Mouse (Mus musculus): ENCODE results near the gene Mrnip.

Mrnip gene

GRCm38 (mm10) chr11:50203302-50203827 lies 29.1 kb downstream of the Mrnip start:
- DNase-seq (ENCODE audit: low spot score in 2 of 2) = no peak

GRCm38 (mm10) chr11:50205434-50205833 lies 31.2 kb downstream of the Mrnip start:
- DNase-seq (ENCODE audit: low spot score in 2 of 2) = no peak

- no peak for DNase-seq (ENCODE audit: low spot score in 2 of 2)
Observed at GRCm38 (mm10) chr11:50206037-50206436, 31.8 kb downstream of the Mrnip start.

- DNase-seq (ENCODE audit: low spot score in 2 of 2) = no peak
Observed at GRCm38 (mm10) chr11:50207344-50207743, 33.1 kb downstream of the Mrnip start.

GRCm38 (mm10) chr11:50208039-50208438 lies 33.8 kb downstream of the Mrnip start:
- DNase-seq (ENCODE audit: low spot score in 2 of 2) = no peak

GRCm38 (mm10) chr11:50210101-50210504 lies 35.9 kb downstream of the Mrnip start:
- peak; percentile 92 for DNase-seq (ENCODE audit: low spot score in 2 of 2)

- DNase-seq (ENCODE audit: low spot score in 2 of 2) = peak; percentile 71 to 78
Observed at GRCm38 (mm10) chr11:50210505-50211151, 36.4 kb downstream of the Mrnip start, which contains the start of the genes Sqstm1 and Mgat4b. Gene Sqstm1 (minus strand): TSS chr11:50210827. Gene Mgat4b (plus strand): TSS chr11:50210890.

- no peak for DNase-seq (ENCODE audit: low spot score in 2 of 2)
Observed at GRCm38 (mm10) chr11:50211322-50212059, 37.2 kb downstream of the Mrnip start.

- DNase-seq (ENCODE audit: low spot score in 2 of 2) = no peak
Observed at GRCm38 (mm10) chr11:50212060-50212739, 38.0 kb downstream of the Mrnip start.

- peak; percentile 38 to 47 for DNase-seq (ENCODE audit: low spot score in 2 of 2)
Observed at GRCm38 (mm10) chr11:50212848-50213758, 38.9 kb downstream of the Mrnip start.

- no peak for DNase-seq (ENCODE audit: low spot score in 2 of 2)
Observed at GRCm38 (mm10) chr11:50214631-50215030, 40.4 kb downstream of the Mrnip start.

GRCm38 (mm10) chr11:50215633-50216032 lies 41.4 kb downstream of the Mrnip start:
- DNase-seq (ENCODE audit: low spot score in 2 of 2) = no peak

GRCm38 (mm10) chr11:50216724-50217366 lies 42.6 kb downstream of the Mrnip start:
- no peak for DNase-seq (ENCODE audit: low spot score in 2 of 2)

- DNase-seq (ENCODE audit: low spot score in 2 of 2) = no peak
Observed at GRCm38 (mm10) chr11:50217811-50218210, 43.6 kb downstream of the Mrnip start.

- DNase-seq (ENCODE audit: low spot score in 2 of 2) = no peak
Observed at GRCm38 (mm10) chr11:50219833-50220232, 45.6 kb downstream of the Mrnip start.

GRCm38 (mm10) chr11:50222559-50223276 lies 48.5 kb downstream of the Mrnip start:
- DNase-seq (ENCODE audit: low spot score in 2 of 2) = no peak

- DNase-seq (ENCODE audit: low spot score in 2 of 2) = no peak
Observed at GRCm38 (mm10) chr11:50223783-50224662, 49.8 kb downstream of the Mrnip start.

GRCm38 (mm10) chr11:50224671-50225530 lies 50.7 kb downstream of the Mrnip start:
- peak; percentile 72 to 82 for DNase-seq (ENCODE audit: low spot score in 2 of 2)
